Mouse (Mus musculus) liver (tissue): ENCODE data around the gene Rmi2.

Experiments used
- DNase-seq: peaks from one replicate; pipeline ENCODE4 v3.0.0-alpha.2; 2020; ENCODE audit warnings: mixed read lengths

Gene Rmi2

DNA sequence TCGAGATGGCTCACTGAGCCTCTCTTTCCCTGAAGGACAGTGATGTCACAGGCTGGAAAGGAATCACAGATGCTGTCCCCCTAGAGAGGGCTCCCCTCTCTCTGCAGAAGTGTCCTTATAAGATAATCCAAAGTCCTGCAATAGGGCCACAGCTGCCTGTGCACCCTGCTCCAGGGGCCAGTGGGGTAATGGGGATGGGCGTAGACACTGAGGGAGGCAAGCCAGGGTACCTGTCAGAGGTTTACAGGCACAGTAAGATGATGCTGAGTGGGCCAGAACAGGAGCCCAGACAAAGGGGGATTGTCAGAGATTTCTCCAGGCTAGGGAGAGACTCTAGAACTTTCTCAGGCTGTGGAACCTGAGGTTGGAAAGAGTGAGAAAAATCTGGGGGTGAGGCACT is 32.6 kb downstream of the Rmi2 start:
- no peak for DNase-seq

DNA sequence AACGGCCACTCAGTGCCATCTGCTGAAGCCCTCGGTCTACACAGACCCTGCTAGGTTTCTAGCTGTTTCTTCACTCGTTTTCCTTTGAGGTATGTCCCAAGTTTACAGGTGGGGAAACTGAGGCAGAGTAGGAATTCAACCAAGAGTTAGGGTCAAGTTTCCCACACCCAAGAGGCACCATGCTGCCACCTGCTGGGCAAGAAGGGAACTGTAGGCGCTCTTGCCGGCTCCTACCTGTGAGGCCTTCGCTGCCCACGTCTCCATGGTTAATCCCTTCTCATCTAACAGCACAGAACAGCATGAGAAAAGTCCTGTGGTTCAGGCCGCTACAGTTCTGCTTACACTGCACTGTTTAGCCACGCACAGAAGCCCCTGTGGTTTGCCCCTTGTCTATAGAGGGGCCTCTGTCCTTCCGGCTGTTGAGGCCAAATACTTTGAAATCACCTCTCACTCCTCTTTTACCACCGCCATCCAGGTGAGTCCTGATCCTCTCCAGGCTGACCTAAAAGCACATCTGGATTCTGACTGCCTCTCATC is 33.1 kb downstream of the Rmi2 start:
- peak; percentile 65 for DNase-seq

DNA sequence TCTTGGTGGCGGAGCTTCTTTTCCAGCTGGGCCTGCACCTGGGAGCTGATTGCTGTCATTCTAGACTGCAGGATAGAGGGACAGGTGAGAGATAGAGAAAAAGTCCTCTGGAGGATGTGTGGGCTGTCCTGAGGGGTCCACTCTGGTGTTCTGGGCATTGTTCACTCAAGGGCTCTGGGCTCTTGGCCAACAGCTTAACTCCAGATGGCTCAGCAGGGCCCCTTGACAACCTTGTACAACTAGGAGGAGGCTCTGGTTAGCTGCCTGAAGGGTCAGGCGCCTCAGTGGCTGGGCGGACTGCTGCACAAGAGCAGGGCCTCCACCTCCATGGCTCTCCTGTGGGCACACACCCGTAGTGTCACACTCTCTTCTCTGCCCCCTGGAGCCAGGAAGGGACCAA is 36.1 kb downstream of the Rmi2 start:
- no peak for DNase-seq

DNA sequence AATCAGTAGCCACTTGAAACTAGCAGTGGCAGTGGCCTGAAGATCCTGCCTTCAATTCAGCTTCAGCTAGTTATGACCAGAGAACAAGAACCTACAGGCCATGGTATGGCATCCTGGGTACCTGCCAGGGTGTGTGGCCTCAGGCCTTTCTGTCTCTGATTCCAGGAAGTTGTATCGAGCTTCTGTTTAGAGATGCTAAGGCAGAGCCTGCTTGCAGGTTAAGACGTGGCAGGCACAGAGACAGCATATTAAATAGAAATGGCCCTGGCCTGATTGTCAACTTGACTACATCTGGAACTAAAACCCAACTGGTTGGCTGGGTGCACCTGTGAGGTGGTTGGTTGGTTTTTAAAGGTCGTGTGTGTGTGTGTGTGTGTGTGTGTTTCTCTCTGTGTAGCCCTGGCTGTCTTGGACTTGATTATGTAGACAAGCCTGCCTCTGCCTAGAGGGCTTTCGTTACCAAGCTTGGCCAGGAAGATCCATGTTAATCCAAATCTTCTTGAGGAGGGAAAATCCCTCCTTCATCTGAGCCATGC is 38.0 kb downstream of the Rmi2 start:
- DNase-seq, result no peak

DNA sequence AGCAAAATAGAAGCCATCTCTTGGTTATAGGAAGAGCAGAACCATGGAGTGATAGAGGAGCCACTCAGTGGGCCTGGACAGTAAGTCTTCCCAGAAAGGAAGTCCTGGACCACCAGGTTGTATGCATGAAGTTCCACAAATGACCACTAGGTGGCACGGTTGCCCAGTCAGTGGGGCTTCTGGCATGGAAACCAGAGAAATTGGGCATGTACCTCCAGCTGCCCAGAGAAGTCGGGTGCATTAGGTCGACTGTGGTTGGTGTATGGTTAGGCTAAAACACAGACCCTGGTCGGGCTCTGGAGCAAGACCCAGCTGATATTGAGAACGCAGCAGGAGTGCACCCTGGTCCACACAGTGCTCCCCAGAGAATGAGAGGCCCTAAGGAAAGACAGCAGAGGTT is 38.8 kb downstream of the Rmi2 start:
- DNase-seq, result peak; percentile 79

DNA sequence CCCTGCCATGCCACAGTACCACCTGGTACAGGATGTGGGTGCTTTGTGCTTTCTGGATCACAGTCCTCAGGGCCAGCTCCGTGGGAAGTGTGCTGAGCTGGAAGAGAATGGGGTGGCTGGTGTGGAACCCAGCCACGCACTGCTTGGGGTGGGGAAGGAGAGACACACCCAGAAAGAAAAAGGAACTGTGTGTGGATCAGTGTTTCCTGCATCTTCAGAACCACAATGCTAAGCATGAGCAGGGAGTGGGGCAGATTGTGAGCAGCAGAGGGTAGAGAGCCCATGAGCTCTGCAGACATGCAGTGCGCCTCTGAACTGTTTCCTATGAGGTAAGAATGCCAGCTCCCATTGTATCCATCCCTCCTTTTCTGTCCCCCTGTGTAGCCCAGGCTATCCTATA is 43.4 kb downstream of the Rmi2 start:
- DNase-seq, result no peak

DNA sequence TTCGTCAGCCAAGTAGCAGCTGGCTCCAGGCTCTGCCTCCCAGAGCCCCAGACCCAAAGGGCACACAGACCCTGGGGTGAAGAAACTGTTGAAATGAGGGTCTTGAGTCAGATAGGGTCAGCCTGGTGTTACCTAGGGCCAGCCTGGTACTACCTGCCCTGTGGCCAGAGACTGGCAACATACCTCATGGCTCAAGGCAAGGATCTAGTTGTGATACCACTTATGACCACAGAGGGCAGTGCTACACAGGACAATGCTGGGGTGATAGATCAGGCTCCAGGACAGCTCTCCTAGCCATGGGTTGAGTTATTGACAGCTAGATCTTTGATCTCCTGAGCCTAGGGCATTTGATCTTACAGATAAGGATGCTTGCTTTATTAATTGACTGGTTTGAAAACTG is 44.6 kb downstream of the Rmi2 start:
- DNase-seq, result peak; percentile 51

DNA sequence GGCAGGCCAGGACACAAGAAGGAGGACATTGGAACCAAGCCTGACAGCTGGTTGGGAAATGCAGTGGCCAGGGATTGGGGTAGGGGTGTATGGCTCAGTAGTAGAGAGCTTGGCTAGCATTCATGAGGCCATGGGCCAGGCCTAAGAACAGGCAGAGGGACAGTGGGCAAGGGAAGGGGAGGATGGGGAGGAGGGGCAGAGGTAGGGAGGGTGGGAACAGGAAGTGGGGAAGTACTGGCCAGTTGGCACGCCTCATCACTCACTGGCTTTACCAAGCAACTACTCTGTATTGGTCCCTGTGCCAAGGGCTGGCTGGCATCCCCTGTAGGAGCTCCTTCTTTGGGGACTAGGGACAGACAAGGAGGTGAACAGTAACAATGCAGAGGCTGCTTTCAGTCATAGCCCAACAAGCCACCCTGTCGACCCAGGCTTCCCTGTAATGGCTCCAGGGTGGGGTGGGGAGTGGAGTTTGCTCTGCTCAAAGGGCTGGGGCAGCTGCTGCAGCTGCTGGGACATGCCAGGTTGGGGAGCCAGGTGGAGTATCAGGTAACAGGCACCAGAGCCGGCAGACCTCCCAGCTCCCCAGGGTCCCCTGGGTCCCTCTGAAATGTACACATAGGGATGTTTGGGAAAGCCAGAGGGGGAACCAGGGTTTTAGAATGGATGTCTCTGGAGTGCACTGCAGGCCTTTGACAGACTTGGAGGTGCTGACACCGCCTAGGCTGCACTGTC is 46.5 kb downstream of the Rmi2 start:
- DNase-seq, result no peak

DNA sequence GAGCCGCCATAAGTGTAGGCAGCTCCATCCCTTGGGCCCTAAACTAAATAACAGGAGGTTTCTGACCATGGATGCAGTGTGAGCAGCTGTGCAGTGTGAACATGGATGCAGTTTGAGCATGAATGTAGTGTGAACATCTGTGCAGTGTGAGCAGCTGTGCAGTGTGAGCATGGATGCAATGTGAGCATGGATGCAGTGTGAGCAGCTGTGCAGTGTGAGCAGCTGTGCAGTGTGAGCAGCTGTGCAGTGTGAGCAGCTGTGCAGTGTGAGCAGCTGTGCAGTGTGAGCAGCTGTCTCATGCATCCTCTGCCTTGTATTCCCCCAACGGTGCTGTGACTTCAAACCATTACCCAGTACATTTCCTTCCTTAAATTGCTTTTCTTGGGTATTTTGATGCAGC is 52.6 kb downstream of the Rmi2 start:
- no peak for DNase-seq

DNA sequence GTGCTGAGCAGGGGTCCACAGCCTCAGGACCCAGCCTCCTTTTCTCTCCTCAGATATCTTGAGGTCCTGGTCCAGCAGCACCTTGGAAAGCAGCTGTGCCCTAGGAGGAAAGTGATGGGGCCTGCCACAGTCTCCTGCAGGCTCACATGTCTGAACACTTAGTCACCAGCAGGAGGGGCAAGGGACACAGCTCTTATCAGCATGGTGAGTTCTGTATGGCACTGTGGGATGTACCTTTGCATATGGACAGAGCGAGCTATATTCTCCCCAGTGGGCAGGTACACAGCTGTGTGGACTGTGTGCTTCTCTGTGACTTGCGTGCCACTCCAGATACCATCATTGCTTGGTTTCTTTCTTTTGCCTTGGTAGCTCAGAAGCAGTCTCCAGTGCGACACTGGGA is 55.5 kb downstream of the Rmi2 start:
- DNase-seq, result no peak

DNA sequence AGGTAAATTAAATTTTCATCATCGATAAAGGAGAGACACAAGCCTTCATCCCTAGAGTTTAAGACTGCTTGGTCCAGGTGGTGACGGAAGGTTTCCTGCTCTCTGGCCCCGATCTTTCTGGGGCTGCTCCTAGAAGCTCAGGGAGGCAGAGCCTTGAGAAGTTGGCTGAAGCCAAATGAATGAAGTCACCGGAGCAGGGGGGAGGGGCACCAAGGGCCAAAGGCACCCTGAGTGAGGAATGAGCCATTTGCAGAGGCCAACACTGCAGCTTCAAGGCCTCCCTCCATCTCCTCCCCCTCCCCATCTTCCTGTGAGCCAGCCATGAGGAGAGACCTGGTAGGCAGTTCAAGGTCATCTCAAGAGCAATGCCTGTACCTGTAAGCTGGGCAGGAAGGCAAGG is 58.3 kb downstream of the Rmi2 start:
- DNase-seq, result no peak

DNA sequence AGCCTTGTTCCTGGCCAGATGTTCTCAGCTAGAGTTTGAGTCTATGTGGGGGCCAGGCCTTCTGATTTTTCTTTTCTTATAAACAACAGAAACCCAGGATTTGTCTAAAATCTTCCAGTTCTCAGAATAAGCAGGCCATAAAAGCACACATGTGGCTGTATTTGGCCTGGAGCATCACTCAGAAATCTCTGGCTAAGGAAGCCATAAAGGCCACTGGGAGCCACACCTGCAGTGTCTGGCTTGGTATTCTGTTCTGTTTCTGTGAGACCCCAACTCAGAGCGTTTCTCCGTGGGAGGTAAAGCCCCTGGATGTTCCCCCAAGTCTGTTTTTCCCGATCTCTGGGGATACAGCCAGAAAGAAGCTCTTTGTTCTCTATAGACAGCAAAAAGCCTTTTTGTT is 61.0 kb downstream of the Rmi2 start:
- DNase-seq, result no peak

DNA sequence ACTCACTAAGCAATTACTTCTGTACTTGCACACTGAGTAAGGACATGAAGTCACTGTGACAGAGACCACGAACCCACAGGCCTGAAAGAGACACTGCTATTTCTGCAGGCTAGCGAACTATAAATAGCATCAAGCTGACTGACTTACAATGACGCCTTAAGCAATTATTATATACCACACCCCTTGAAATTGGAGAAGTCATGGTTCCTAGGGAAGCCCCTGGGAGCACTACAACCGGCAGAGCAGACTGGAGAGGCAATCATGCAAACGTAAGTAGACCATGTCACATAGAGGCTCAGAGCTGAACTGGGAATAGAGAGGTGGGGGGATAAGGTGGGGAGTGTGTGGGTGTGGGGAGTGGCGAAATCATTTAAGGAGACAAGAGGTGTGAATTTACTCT is 62.5 kb downstream of the Rmi2 start:
- no peak for DNase-seq

DNA sequence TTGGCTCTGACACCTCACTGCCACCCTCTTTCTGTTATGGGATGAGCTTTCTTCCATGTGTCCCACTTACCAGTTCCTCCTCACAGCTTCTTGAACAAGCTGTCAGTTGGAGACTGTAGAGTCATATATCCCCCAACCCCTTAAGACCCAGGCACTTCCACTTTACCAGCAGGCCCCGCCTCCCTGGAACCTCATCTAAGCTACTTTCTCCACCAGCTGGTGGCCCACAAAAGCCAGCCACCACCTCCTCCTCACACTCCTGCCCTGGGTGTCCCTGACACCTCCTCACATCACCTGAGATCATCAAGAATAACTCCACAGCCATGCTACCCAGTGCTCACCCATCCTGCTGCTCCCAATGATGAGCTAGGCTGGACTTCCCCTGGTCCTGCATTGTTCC is 65.9 kb downstream of the Rmi2 start:
- DNase-seq, result no peak

DNA sequence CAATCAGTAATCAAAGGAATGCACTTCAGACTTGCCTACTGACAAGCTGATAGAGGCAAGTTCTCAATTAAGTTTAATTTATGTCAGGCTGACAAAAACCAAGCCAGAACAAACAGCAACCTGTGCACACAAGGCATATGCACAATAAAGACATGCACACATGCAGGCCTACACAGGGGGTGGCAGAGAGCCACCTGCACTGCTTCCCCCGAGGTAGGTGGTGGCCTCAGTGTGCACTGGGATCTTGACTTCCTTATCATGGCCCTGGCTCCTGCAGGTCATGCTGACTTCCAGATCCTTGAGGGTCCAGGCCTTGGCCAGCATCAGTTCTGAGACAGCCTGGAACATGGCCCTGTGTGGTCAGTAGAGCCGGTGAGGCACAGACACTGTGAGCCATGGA is 67.1 kb downstream of the Rmi2 start:
- no peak for DNase-seq

DNA sequence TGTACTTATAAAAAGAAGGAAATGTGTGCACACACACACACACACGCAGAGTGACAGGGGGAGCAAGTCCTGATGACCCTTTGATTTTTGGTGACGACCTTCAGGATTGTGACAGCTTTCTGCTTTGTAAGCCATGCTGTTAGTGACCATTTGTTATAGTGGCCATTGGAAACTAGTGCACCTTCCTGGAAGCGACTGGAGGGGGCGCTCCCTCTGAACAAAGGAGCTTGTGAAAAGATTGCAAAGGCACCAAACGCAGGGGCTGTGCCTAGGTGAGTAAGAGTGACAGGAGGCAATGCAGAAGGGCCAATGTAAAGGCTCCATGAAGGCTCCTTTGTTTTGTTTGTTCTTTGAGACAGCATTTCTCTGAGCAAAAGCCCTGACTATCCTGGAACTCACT is 68.0 kb downstream of the Rmi2 start:
- no peak for DNase-seq

DNA sequence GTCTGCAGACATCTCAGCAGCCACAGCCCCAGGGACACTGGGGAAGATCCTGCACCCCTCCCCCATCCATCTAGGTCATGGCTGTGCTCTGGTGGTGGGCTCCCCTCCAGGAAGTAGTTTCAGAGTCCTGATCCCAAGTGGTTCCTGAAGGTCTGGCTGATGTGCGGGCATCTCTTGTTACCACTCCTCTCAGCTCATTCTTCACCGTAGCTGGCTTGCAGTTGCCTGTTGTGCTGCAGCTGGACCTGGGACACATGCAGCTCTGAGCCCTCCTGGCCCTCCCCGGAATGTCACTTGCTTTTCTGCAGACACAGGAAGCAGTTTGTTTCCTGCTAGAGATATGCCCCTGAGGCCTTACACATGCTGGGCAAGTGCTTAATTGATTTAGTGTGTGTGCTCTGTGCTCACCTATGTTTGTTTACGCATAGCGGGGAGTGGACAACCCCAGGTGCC is 70.8 kb downstream of the Rmi2 start:
- peak; percentile 13 for DNase-seq

DNA sequence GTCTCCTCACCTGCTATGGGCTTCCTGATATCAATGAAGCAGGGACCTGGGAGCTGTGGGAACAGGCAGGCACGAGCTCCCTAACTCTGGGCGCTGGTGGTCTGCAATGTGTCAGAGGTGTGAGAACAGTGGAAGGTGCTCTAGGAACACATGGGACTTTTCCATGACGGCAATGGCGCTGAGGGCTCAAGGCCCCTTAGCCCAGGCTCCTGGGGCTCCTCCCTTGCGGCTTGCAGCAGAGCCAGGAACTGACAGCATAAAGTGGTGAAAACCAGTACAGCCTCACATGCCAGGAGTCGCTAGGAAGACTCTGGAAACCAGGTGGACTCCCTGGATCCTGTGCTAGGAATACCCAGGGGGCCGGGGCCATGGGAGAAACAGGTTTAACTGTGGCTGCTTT is 75.7 kb downstream of the Rmi2 start:
- DNase-seq, result no peak

DNA sequence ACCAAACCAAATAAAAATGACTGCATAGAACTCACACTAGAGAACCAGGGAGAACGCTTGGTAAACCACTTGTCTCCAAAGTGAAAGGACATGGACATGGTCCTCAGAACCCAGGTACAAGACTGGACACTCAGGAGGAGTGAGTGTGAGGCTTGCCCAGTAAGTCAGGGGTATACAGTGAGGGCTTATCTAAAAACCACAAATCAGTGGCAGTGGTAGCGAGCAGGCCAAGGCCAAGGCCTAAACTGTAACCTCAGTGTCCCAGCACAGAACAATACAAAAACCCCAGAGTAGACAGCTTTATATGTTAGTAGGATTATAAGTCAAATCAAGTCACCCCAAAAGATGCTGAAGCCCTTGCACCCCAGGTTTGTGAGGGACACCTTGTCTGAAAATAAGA is 76.2 kb downstream of the Rmi2 start:
- no peak for DNase-seq

DNA sequence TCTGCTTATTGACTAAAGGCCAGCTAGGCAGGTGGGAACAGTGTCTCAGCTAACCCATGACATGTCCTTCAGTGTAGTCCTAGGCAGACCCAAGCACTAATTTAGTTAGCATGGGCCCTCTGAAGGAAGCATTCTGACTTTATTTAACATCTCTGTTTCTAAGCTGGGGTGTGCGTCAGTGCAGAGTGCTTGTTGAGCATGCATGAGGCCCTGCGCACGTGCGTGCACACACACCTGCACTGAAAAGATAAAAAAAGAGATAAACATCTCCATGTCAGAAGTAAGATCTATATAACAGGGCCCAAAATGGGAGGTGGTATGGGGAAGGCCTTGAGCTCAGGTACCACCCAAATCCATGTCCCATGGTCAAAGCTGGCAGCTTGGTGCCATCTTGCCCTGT is 80.2 kb downstream of the Rmi2 start:
- DNase-seq, result no peak

DNA sequence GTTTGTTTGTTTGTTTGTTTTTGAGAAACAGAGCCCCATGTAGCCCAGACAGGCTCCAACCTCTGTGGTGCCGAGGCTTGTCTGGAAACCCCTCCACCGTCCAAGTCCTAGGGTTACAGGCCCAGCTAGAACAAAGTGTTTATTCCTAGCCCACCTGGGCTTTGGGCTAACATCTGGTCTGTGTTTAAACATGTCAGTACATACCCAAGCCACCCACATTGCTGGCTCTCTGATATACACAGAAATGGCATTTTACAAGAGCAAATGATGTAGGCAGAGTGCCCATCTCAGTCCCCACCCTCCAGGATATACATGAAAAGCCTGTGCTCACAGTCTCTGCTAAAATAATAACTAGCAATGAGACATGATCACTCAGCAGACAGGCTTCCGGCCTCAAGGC is 81.4 kb downstream of the Rmi2 start:
- no peak for DNase-seq

DNA sequence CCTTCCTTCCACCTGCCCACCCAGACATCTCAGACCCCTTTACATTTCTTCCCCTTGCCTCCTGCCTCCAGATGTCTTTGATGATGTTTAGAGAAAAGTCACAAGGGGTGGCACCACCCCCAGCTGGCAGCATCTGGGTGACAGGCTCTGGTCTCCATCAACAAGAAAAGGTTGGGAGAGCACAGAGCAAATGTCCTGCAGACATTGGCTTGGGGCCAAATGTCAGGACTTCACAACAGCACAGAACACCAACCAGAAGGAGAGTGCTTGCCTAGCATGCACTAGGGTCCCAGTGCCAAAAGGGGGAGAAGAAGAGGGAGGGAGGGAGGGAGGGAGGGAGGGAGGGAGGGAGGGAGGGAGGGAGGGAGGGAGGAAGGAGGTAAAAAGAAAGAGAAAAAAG is 85.0 kb downstream of the Rmi2 start:
- no peak for DNase-seq

DNA sequence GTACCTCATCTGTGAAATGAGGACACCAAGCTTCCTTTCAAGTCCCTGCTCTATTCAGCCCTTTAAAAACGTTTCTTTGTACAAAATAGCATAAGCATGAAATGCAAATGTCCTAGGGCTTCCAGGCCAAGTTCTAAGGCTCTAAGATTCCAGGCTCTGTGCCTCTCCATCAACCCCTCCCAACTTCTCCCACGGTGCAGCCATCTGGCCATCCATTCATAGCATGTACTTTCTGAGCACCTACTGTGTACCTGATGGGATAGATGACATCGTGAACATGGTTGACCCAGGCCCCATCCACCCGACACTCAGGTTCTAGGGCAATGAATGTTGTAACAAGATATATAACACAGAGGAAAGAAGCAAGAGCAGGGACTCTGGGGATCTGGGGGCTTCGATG is 88.7 kb downstream of the Rmi2 start:
- no peak for DNase-seq

DNA sequence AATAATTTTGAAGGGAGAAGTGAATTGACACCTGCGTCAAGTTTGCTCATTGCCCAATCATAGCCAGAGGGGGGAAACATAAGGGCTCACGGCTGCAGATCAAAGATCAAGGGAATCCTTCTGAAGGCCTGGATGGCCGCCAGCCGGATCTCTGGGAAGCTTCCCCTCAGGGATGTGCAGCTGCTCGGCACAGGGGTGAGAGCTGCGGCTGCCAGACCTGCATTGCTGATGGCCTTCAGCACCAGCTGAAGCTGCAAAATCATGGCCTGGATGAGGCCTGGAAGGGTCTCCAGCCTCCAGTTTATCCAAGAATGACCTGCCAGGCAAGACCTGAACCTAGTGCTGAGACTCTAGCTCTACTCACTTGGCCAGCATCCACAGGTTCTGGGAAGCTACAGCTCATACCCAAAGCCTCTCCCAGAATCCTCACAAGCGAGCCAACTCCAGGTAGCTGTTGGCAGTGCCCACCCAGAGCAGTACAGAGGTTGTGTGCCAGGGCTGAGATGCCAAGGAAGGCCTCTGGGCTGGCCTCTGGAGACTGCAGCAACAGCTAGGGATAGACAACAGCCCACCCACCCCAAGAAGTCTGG is 90.8 kb downstream of the Rmi2 start:
- peak; percentile 11 for DNase-seq

DNA sequence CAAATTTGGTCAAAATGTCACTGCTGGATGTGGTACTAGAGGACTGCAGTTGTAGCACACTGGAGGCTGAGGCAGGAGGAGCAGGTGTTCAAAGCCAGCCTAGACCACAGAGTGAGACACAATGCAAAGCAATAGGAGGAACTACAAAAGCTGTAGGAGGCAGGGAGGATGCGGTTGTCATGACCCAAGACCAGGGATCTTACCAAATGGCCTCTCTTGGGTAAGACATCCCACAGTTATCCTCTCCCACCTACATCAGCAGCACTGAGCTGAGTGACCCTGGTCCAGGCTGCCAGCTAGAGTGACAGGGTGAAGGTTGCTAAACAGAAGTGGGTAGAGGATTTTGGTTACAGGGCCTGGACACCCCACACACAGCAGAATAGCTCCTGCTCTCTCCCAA is 92.2 kb downstream of the Rmi2 start:
- no peak for DNase-seq
